8 mouse cellular contexts compared by ENCODE assay signal in the genomic region with DNA sequence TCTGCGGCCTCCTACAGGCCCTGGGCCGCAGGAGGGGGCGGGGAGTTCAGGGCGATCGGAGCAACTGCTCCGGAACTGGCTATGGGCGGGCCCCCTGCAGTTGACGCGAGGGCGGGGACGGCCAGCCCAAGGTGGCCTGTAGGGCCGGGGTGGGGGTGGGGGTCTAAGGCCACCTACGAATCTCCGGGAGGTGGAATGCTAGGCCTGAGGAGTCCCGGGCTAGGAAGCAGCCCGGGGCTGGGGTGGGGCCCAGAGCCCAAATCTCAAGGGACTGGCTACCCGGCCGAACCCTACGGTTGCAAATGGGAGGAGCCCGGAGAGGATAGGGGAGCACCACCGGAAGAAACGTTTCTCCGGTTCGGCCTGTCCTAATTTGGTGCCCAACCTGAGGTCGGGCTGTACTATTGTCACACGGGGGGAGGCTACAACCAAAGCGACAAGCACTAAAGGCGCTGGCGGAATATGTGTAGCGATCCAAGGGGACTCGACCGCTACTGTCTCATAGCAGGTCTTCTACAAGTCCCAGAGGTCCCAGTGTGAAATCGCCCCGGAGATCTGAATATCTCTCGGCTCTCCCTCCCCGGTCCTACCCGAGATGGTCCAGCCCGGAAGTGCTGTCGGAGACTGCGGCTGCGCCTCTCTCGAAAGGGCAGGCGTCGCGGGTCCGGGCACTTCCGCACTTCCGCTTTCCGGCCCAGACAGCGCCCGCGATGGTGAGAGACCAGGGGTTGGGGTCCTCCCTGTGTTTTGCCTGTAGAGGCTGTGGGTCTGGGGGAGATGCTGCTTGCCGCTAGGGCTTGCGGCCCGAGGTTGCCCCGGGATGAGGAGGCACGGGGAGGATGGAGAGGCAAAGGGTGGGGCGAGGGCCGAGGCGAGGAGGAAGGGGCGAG. TPM values are rescaled to one million over a fixed set of nuclear protein-coding genes. Genes with fewer than 3 reads are reported as not detected.
DNase-seq lines count a peak whose midpoint lies in the region; ATAC-seq lines count a peak whose summit lies in the region.

A gene (minus strand): TSS at position 388 of the 890 bp plus-strand sequence.
A gene (plus strand): TSS at position 620 of the 890 bp plus-strand sequence.

- peak; percentile 98 for DNase-seq in ES-CJ7 (ENCODE audit: low read depth, low spot score)
- peak; percentile 87 for DNase-seq in cerebellum, adult 11 months
- peak; percentile 95 for DNase-seq in forebrain, embryonic 14.5 days (ENCODE audit: low spot score)
- peak; percentile 92 to 93 for DNase-seq in heart, postnatal 14 days
- DNase-seq in layer of hippocampus, adult 11-12 months (ENCODE audit: low spot score), result peak; percentile 90
- DNase-seq in lung, adult 18-20 months, result peak; percentile 91 to 94
- peak; percentile 92 for DNase-seq in testis, postnatal 14 days (ENCODE audit: low spot score)

- H3K27me3 ChIP-seq in forebrain, embryonic 14.5 days (replicated peaks; ENCODE audit: control insufficient read depth, insufficient read depth, low read length), result no peaks in the 10 kb centered on the region
- no peaks in the 10 kb centered on the region for H3K27me3 ChIP-seq in neural tube, embryonic 15.5 days (replicated peaks)

- H3K27ac ChIP-seq in forebrain, embryonic 14.5 days (ENCODE audit: low read depth, low read length), result peak within 1 kb of the TSS; percentile 69
- peak within 1 kb of the TSS; percentile 98 for H3K27ac ChIP-seq in neural tube, embryonic 15.5 days (replicated peaks)

- peaks cover 11% of the 10 kb centered on the region; the same call in 1 of the 2 replicates for H3K4me1 ChIP-seq in forebrain, embryonic 14.5 days (ENCODE audit: control insufficient read depth, insufficient read depth, low read length)
- peaks cover 31% of the 10 kb centered on the region for H3K4me1 ChIP-seq in neural tube, embryonic 15.5 days

- H3K9ac ChIP-seq in forebrain, embryonic 14.5 days (ENCODE audit: low read length), result peak within 1 kb of the TSS; percentile 89
- H3K9ac ChIP-seq in neural tube, embryonic 15.5 days (replicated peaks), result peak within 1 kb of the TSS; percentile 98

- peak; percentile 96 for ATAC-seq in forebrain, embryonic 14.5 days
- ATAC-seq in neural tube, embryonic 15.5 days (ENCODE audit: low FRiP score), result peak; percentile 96

- intact Hi-C loops in heart, postnatal 14 days (cut with DNase I), result loop anchor here (5.0 to 10.0 kb wide), 2 partner anchors 35 to 53 kb away; a partner anchor contains a TSS

- WGBS in forebrain, embryonic 14.5 days, result under 1% methylated on average over 61 of the region's 61 CpGs
- 1% methylated on average over 61 of the region's 61 CpGs for WGBS in neural tube, embryonic 15.5 days

- H3K4me2 ChIP-seq in forebrain, embryonic 14.5 days (ENCODE audit: low read length), result peak within 1 kb of the TSS; percentile 73
- H3K4me2 ChIP-seq in neural tube, embryonic 15.5 days, result peak within 1 kb of the TSS; percentile 72

- no peaks in the 10 kb centered on the region for H3K9me3 ChIP-seq in forebrain, embryonic 14.5 days (replicated peaks; ENCODE audit: control insufficient read depth, low read length)
- H3K9me3 ChIP-seq in neural tube, embryonic 15.5 days (replicated peaks), result no peaks in the 10 kb centered on the region

- peak within 1 kb of the TSS; percentile 84 for H3K4me3 ChIP-seq in forebrain, embryonic 14.5 days (ENCODE audit: low read depth, low read length)
- H3K4me3 ChIP-seq in neural tube, embryonic 15.5 days (replicated peaks), result peak within 1 kb of the TSS; percentile 100

- peaks cover 56% of the 10 kb centered on the region for H3K36me3 ChIP-seq in forebrain, embryonic 14.5 days (ENCODE audit: control insufficient read depth, insufficient read depth, low read length)
- H3K36me3 ChIP-seq in neural tube, embryonic 15.5 days, result peaks cover 54% of the 10 kb centered on the region

RNA-seq across cellular contexts. Expression of the first gene that starts in this region (rescaled TPM):
- 68.2 and 83.2 TPM in 2 replicates for polyA plus RNA-seq in forebrain, embryonic 14.5 days (2014; fragmentation: Nextera tagmentation; extraction: Ambion mirVana)
- total RNA-seq in heart, postnatal 14 days (2021), result 10 to 100 TPM; 19.7 to 22.2 TPM
- 73.4 and 73.9 TPM in 2 replicates for polyA plus RNA-seq in neural tube, embryonic 15.5 days (2015; fragmentation: Nextera tagmentation; extraction: Ambion mirVana)

RNA-seq across cellular contexts. Expression of the second gene that starts in this region (rescaled TPM):
- 265 and 270 TPM in 2 replicates for polyA plus RNA-seq in forebrain, embryonic 14.5 days (2014; fragmentation: Nextera tagmentation; extraction: Ambion mirVana)
- total RNA-seq in heart, postnatal 14 days (2021), result 10 to 100 TPM; 78.0 to 99.5 TPM
- polyA plus RNA-seq in neural tube, embryonic 15.5 days (2015; fragmentation: Nextera tagmentation; extraction: Ambion mirVana), result 428 and 436 TPM in 2 replicates

Comparison
In these comparisons a context has a peak if more than half of its experiments do, and no peak if none do; other contexts are left out.
1. Peak in every context shown above with its lines: DNase-seq, ATAC-seq, H3K4me3 ChIP-seq and H3K27ac ChIP-seq.